Mouse (Mus musculus) lung, embryonic 14.5 days (tissue): Measurements from ENCODE around the gene Mpp6. TPM values are rescaled to one million over a fixed set of nuclear protein-coding genes. Genes with fewer than 3 reads are reported as not detected.
A peak's percentile ranks its signal among the peaks of the same experiment; 100 is the strongest.

Experiments used
- ATAC-seq: fragments of 200-750 bp; cut with Nextera tagmentation; 2 replicates; pipeline ENCODE4 v1.8.0; 2017; ENCODE audit warnings: mild to moderate bottlenecking, moderate TSS enrichment, moderate library complexity; ENCODE audit not compliant: insufficient read depth
- DNase-seq: peaks from one replicate; pipeline ENCODE4 v3.0.0-alpha.2; 2015
- H3K27ac ChIP-seq: fragments of 300-500 bp; sonication (generic); 2 replicates; pipeline ENCODE4 v1.5.1; 2014; ENCODE audit warnings: low read depth, mild to moderate bottlenecking, moderate library complexity
- H3K27me3 ChIP-seq: fragments of 300-500 bp; sonication (generic); 2 replicates; pipeline ENCODE4 v1.6.1; 2014; ENCODE audit warnings: low read length, control low read depth; ENCODE audit not compliant: insufficient read depth
- H3K36me3 ChIP-seq: fragments of 300-500 bp; sonication (generic); 2 replicates; pipeline ENCODE4 v1.6.1; 2014; ENCODE audit warnings: control low read depth; ENCODE audit not compliant: insufficient read depth
- H3K4me1 ChIP-seq: fragments of 300-500 bp; sonication (generic); 2 replicates; pipeline ENCODE4 v1.6.1; 2014; ENCODE audit warnings: antibody characterized with exemption, control low read depth; ENCODE audit not compliant: insufficient read depth
- H3K4me2 ChIP-seq: fragments of 300-500 bp; sonication (generic); 2 replicates; pipeline ENCODE4 v1.6.1; 2014; ENCODE audit warnings: mild to moderate bottlenecking
- H3K4me3 ChIP-seq: fragments of 300-500 bp; sonication (generic); 2 replicates; pipeline ENCODE4 v1.5.1; 2014; ENCODE audit warnings: low read depth, low read length
- H3K9ac ChIP-seq: fragments of 300-500 bp; sonication (generic); 2 replicates; pipeline ENCODE4 v1.6.1; 2014
- H3K9me3 ChIP-seq: fragments of 300-500 bp; sonication (generic); 2 replicates; pipeline ENCODE4 v1.6.1; 2016; ENCODE audit warnings: low read depth, low read length, control low read depth
- CTCF ChIP-seq: IDR thresholded peaks from 2 replicates; pipeline ENCODE4 v1.5.1; 2016; ENCODE audit warnings: antibody characterized with exemption, low read depth
- WGBS: fragments of 180-500 bp; shearing (Covaris S2); extraction: QIAGEN DNeasy Blood & Tissue Kit; methylation state at CpG from one replicate; pipeline ENCODE4 v1.1.7; 2014; 5-methylcytosine and 5-hydroxymethylcytosine counted together
- polyA plus RNA-seq: library from polyadenylated mRNA; unstranded; fragments of >200 nt; fragmentation: Nextera tagmentation; extraction: Ambion mirVana; gene quantifications from 2 replicates; pipeline ENCODE4 v1.2.1, GENCODE M21; 2014

Mpp6 gene
- 77.2 and 78.5 TPM in 2 replicates for polyA plus RNA-seq

DNA sequence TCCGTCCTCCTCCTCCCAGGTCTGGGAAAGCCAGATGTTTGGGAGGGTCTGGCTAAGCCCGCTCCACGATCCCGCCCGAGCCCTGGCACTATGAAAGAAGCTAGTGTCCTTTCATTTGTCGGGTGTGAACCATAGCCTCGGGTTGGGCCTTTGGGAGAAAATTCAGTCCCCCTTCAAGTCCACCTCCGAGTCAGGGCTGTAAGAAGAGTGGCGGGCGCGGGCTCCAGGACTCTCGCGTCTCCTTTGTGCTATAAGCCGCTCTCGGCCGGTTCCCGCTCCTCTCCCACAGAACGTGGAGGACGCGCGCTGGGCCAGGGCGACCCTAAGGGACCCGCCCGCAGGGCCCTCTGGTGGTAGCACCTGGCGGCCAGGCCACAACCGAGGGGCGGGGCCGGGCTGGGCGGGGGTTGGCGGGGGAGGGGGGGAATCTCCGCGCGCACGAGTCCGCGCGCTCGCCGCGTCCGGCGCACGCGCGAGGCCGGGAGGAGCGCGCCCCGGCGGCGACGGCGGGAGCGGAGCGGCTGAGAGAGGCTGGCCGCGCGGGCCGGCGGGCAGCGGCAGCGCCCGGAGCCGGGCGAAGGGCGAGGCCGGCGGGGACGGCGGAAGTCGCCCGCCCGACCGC is at the start of gene Mpp6:
Gene Mpp6, plus strand, starts transcription at position 485 of the 622 bp plus-strand sequence.
- Histone ChIP-seq H3K27me3 (no peaks in the 10 kb centered on the region; the same call in 1 of the 2 replicates), H3K9ac (peak within 1 kb of the TSS; percentile 87), H3K9me3 (no peaks in the 10 kb centered on the region), H3K27ac (peak within 1 kb of the TSS; percentile 83), H3K4me3 (peak within 1 kb of the TSS; percentile 79), H3K36me3 (no peaks in the 10 kb centered on the region), H3K4me1 (peaks cover 6% of the 10 kb centered on the region; the same call in 1 of the 2 replicates), H3K4me2 (peak within 1 kb of the TSS; percentile 89)
- DNase-seq (peak; percentile 92), ATAC-seq (peak; percentile 92)
- TF ChIP-seq CTCF, result peak; percentile 68
- WGBS, result under 1% methylated on average over 55 of the region's 74 CpGs

DNA sequence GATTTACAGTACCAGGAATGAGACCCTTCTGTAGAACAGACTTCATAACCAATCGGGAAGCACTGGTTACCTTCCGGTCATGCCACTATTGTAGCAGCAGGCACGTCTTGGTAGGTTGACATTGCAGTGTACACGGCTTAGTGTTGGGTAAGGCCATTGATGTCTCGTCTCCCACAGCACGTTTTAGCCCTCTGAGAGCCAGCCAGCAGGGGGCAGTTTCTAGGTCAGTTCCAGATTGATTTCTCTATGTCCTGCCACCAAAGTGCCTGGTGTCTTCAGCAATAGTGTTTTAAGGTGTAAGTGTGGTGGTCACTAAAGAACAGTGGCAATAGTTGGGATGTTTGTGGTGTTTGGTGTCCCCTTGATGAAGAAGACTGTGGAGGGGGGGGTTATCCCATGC is 43.9 kb upstream of the Mpp6 start:
- Histone ChIP-seq H3K4me3 (no peak overlapping the region), H3K36me3 (no peaks in the 10 kb centered on the region), H3K9ac (no peak overlapping the region), H3K4me1 (no peaks in the 10 kb centered on the region), H3K9me3 (no peaks in the 10 kb centered on the region), H3K27ac (no peak overlapping the region), H3K4me2 (no peak overlapping the region), H3K27me3 (no peaks in the 10 kb centered on the region)
- no peak for TF ChIP-seq CTCF
- DNase-seq, result no peak
- 84% methylated on average over 6 of the region's 6 CpGs for WGBS
- no peak for ATAC-seq

DNA sequence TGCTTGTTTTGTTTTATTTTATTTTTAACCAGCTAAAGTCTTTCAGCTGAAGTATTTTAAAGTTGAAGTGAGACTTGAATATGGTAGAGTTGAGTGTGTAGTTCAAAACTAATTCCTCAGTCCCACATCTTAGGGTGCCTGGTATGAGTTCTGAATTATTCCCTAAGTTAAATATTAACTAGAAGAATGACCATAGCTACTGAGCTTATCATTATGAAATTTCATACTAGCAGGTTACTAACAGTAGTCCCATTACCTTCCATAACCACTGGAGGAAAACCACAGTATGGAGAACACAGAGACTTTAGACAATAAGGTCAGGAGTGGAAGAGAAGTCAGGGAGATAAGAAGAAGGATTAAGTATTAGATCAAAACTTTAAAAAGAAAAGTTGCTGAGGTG is 41.6 kb upstream of the Mpp6 start:
- ATAC-seq (no peak), DNase-seq (no peak)
- no peak overlapping the region for H3K27ac ChIP-seq
- no peaks in the 10 kb centered on the region for H3K4me1 ChIP-seq
- no peak overlapping the region for H3K9ac ChIP-seq
- no peak overlapping the region for H3K4me2 ChIP-seq
- no peaks in the 10 kb centered on the region for H3K27me3 ChIP-seq
- no peak for TF ChIP-seq CTCF
- H3K4me3 ChIP-seq, result no peak overlapping the region
- no peaks in the 10 kb centered on the region for H3K36me3 ChIP-seq
- H3K9me3 ChIP-seq, result no peaks in the 10 kb centered on the region

DNA sequence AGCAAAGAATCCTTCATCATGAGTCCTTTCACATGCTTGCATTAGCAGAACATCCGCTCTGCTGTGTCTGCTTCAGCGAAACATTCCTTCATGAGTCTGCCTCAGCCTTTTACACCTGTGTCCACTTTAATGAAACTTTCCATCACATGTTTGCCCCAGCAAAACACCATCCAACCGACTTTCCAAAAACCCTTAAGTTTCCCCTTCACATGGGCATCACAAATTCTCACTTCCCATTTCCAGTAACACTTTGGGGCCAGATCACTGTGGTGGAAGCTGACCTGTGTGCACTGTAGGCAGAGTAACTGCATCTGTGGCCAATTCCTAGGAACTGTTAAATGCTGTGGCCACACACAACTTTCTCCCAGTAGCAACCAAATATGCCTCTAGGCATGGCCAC is 34.8 kb upstream of the Mpp6 start:
- Histone ChIP-seq H3K9ac (no peak overlapping the region), H3K27ac (no peak overlapping the region), H3K27me3 (no peaks in the 10 kb centered on the region), H3K4me3 (no peak overlapping the region), H3K4me1 (no peaks in the 10 kb centered on the region), H3K4me2 (no peak overlapping the region), H3K36me3 (no peaks in the 10 kb centered on the region), H3K9me3 (no peaks in the 10 kb centered on the region)
- no peak for DNase-seq
- 81% methylated on average over 3 of the region's 3 CpGs for WGBS
- no peak for TF ChIP-seq CTCF
- ATAC-seq, result no peak

DNA sequence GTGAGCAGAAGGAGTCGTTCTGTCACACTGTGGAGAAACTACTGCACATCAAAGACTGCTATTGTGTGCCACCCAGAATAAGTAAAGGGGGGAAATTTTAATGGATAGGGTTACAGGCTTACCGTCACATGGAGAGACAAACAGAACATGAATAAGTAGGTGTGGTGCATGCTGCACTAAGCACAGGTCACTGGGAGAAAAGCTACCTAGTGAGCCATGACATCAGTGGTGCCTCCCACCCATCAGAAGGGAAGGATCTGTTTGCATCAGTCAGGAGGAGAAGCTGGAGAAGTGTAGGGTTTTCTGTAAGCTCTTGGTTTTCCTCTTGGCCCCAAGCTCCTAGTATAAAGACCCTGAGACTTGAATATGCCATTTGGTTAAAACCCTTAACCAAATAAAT is 33.6 kb upstream of the Mpp6 start:
- no peaks in the 10 kb centered on the region for H3K27me3 ChIP-seq
- WGBS, result 32% methylated on average over 2 of the region's 2 CpGs
- ATAC-seq (no peak), DNase-seq (no peak)
- no peak overlapping the region for H3K9ac ChIP-seq
- H3K4me2 ChIP-seq, result no peak overlapping the region
- H3K4me3 ChIP-seq, result no peak overlapping the region
- no peaks in the 10 kb centered on the region for H3K4me1 ChIP-seq
- H3K27ac ChIP-seq, result no peak overlapping the region
- no peaks in the 10 kb centered on the region for H3K9me3 ChIP-seq
- H3K36me3 ChIP-seq, result no peaks in the 10 kb centered on the region
- no peak for TF ChIP-seq CTCF

DNA sequence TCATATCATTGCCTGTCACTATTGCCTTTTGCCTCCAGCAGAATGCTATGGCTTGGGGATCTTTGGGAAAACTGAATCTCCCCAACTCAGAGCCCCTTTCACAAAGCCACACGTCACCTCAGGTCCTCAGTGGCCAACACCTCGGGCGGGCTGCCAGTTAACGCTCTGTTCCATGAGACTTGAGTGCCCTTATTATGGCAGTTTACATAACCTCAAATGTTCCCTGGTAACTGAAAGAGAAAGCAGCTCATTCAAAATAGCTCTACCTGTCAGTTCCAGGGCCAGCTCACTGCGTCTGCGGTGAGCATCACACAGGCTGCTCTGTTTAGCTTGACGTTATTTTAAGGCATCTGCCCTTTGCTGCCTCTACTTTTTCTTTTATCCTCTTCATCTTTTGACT is 29.6 kb upstream of the Mpp6 start:
- Histone ChIP-seq H3K27ac (no peak overlapping the region), H3K4me3 (no peak overlapping the region), H3K9me3 (no peaks in the 10 kb centered on the region), H3K4me1 (no peaks in the 10 kb centered on the region), H3K36me3 (no peaks in the 10 kb centered on the region), H3K27me3 (no peaks in the 10 kb centered on the region), H3K9ac (no peak overlapping the region), H3K4me2 (no peak overlapping the region)
- no peak for TF ChIP-seq CTCF
- WGBS, result 45% methylated on average over 7 of the region's 7 CpGs
- DNase-seq (peak; percentile 17), ATAC-seq (no peak)

DNA sequence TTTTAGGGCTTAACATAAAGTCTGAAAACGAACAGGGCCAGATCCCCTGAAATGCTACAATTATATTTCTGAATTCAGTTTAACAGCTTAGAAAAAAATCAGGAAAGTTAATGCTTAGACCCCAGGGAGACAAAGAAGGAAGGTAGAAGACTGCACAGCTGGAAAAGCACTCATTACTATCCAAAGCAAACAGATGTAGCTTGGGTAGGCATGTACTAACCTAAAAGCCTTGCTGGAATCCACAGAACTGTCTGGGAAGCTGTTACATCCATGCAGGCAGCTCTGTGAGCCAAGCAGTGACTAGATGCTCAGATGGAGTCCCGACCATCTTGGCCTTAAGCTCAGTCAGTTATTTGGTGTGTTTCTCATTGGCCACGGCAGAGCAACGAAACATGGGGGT is 24.8 kb upstream of the Mpp6 start:
- DNase-seq, result no peak
- Histone ChIP-seq H3K9ac (no peak overlapping the region), H3K36me3 (no peaks in the 10 kb centered on the region), H3K4me2 (no peak overlapping the region), H3K9me3 (no peaks in the 10 kb centered on the region), H3K27me3 (no peaks in the 10 kb centered on the region), H3K4me1 (no peaks in the 10 kb centered on the region), H3K4me3 (no peak overlapping the region), H3K27ac (no peak overlapping the region)
- TF ChIP-seq CTCF, result no peak
- no peak for ATAC-seq
- 77% methylated on average over 4 of the region's 4 CpGs for WGBS
